Mouse (Mus musculus) cerebellum, adult (tissue): Measurements from ENCODE around the gene Meltf.

Experiments used
- ATAC-seq: cut with Nextera tagmentation; 2 replicates; pipeline ENCODE4 v1.9.2; 2017; ENCODE audit warnings: mild to moderate bottlenecking, moderate library complexity, mixed read lengths; ENCODE audit not compliant: insufficient number of reproducible peaks, low FRiP score, low TSS enrichment

Gene Meltf

GRCm38 (mm10) chr16:31878573-31879257, at the start of gene Meltf:
TSS of gene Meltf (plus strand) at chr16:31878810.
- peak; percentile 41; the same call in 1 of the 2 replicates for ATAC-seq

DNA sequence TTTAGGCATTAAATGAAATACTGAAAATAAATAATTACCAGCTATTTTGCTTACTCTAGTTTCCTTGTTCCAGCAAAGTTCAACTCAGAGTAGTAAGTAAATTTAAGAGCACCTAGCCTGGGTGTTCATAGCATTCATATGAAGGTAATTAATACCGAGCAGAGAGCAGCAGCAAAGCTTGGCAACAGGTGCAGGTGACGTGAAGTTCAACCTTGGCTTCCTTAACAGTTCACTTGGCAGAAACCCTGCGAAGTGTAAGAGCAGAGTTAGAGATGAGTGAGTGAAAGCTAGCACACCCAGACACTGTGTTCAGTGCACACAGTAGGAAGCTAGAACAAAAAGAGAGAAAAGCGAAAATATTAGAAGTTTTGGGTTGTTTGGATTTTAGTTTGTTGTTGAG, 47.9 kb upstream of the Meltf start:
- no peak for ATAC-seq

DNA sequence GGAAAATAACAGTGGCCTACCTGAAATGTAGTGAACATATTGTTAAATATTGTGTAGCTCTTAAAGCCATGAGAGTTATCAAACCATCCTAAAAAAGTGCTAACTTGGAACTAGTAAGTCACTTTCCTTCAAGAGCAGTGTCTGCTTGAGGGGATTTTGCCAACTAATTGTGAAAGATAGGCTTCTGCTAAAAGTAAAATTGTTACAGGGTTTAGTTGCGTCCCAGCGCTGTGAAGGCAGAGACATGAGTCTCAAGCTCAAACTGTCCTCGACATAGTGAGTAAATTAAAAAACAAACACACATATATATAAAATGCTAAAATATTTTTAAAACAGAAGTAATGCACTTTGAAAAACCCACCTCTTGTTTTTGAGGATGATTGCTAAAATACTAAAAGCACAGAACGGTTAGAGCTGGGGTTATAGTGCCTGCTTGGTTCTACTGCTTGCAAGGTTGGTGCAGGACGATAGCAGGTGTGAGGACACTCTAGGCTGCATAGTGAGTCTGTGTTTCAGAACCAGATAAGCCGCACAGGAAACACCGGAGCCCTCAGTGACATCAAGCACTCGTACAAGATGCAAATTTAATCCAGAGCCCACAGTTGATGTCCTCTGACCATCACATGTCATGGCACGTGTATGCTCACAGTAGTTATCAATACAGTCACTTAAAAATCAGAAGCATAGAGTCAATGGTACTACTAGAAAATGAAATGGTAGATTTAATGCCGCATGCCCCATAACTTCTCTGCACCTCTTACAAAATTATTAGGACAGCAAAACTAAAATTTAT, 45.8 kb upstream of the Meltf start:
- ATAC-seq, result no peak

GRCm38 (mm10) chr16:31834011-31834584, 44.5 kb upstream of the Meltf start:
- no peak for ATAC-seq

GRCm38 (mm10) chr16:31834662-31835318, 43.8 kb upstream of the Meltf start:
- ATAC-seq, result no peak

DNA sequence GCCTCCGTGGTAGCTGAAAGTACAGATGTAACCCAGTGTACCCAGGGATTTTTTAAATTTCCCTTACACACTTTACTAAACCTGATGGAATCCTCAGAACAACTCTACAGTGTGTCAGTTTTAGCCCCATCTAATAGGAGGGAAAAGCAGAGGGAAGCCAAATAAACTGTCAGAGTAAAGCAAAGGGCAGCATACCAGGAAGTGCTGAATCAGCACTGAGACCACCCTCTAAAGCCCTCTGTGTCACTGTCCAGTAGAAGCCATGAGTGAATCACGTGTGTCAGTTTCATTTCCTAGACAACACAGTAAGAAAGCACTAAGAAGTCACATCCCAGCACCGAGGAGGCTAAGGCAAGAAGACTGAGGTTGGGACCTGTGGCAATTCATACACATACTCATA, 41.2 kb upstream of the Meltf start:
- no peak for ATAC-seq

DNA sequence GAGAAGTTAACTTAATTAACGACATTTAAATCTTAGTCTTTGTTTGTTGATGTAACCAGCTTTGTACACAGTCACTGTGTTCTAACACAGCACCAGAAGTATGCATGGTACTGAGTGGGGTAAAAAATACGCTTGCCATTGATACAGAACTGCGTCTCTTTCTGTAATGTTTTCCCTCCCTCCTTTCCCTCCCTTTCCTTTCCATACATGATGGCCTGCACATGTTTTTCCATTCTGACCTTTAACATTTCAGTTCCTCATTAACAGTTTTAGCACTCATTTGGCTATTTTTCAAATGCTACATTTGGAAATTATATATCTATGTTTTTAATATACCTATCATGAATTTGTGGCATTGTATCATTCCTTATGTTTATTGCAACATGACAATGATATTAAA, 34.4 kb upstream of the Meltf start:
- no peak for ATAC-seq

GRCm38 (mm10) chr16:31846763-31847162, 31.8 kb upstream of the Meltf start:
- ATAC-seq, result no peak

DNA sequence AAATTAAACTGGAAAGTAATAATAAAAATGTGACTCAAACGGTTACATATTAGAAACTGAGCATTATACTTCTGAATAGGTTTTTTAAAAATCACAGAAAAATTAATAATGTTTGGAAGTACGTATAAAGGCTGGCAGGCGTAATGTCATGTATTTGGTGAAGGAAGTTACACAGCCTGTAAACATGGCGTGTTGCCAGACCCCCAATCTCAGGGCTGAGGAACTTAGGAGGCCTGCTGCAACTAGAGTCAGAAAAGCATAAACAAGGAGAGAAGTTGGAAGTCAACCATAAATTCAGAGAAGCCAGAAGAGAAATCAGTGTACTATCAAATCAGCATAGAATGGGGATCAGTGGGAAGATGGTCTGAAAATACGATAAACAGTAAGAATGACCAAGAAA, 14.7 kb upstream of the Meltf start:
- no peak for ATAC-seq

DNA sequence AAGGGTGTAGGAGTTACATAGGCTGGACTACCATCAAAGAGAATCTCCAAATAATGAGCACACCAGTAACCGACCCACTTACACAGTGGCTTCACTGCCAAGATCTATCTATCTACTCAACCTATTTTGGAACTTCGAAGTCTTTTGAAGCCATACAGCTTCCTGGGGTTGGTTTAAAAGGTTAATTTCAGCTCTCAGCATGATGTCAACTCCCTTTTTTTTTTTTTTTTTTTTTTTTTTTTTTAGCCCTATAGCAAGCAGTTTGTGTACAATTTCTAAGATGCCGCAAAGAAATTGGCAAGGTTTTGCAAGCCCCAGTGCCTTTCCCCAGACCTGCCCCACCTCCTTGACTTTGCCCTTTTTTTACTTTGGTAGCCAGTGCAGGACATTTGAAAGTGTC, 13.4 kb upstream of the Meltf start:
- no peak for ATAC-seq

DNA sequence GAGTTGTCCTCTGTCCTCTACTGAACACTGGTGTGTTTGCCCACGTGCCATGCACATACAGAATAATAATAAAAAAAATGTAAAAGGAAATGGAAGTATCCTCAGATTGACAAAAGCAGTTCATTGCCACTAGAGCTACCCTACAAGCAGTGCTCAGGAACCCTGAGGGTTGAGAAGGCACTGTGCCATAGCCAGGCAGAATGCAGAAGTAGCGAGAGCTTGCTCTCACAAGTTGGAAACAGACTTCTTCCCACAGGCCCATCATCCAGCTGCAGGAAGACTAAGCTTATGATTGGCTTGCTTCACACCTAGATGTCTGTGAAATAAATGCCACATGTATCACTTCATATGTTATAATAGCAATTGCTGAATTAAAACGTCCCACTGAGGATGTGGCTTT, 11.7 kb upstream of the Meltf start:
- no peak for ATAC-seq

GRCm38 (mm10) chr16:31867736-31868135, 10.9 kb upstream of the Meltf start:
- ATAC-seq, result 0 out of 2 replicates have a peak, but pooled peaks have one; percentile 31

DNA sequence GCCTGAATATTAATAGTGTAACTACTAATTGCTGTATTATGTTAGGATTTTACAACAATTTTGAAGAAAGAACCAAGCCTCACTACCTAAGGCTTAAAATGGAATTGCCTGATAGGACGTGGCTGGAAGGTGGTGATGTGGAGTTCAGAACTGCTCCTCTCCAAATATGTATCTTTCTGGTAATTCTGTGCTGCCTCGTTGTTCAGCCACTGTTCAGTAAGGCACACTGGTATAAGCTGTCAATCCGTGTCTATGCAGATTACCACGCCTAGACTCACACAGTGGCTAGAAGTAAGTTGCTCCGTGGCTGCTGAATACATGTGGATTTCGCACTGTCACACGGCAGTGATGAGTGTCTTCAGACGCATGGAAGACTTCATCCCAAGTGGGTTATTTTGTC, 4.9 kb upstream of the Meltf start:
- ATAC-seq, result no peak

DNA sequence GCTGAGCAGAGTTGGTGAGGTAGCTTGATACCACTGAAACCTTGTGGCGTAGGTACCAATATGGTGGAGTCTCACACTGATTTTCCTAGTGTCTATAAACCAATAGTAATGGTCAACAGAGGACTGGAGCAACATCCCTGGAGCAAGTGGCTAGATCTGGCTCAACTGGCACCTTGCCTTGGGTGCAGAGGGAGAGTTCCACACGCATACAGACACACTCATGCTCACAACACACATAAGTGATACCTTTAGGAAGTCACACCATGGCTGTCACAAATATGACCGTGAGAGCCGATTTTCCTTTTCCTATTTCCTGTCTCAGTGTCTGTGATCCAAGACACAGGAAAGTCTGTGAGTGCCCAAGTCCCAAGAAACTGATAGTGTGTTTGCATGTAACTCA, 3.2 kb upstream of the Meltf start:
- ATAC-seq, result no peak

- peak; percentile 75 for ATAC-seq
Measured at GRCm38 (mm10) chr16:31876386-31876785, 2.2 kb upstream of the Meltf start.

DNA sequence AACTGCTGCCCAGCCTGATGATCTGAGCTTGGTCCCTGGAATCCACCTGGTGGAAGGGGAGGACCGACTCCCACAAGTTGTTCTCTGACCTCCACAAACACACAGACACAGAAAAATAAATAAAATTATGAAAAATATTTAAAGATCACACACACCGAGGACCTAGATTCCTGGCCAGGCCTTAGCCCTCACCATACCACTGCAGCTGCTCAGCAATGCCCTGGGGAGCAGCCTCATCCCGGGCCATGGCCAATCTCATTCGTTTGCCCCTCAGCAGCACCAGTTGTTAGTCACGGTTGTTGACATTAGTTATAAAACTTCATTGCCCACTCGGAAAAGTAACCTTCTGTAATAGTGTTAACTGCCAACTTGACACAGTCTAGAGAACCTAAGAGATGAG, 558 bp upstream of the Meltf start:
- ATAC-seq, result no peak

- no peak for ATAC-seq
Measured at GRCm38 (mm10) chr16:31880146-31880840, 1.7 kb downstream of the Meltf start.

- no peak for ATAC-seq
Measured at GRCm38 (mm10) chr16:31882381-31882908, 3.8 kb downstream of the Meltf start.

DNA sequence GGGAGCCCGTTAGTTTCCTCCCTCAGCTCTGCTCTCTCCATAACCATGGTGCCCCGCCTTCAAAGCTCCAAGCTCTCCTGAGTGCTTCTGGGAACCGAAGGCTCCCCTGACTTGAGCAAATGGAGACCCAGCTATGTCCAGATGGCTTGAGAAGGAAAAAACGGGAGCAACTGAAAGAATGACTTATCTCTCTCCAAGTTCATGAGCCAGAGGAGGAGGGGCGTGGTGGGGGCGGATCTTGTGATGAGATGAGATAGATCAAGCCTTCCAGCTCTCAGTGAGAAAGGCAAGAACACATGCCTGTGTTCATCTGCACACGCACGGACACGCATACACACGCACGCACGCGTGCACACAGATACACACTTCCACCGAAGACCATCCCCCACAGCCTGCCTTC, 4.7 kb downstream of the Meltf start:
- ATAC-seq, result no peak

GRCm38 (mm10) chr16:31883902-31884301, 5.3 kb downstream of the Meltf start:
- no peak for ATAC-seq
